Mouse (Mus musculus) layer of hippocampus, postnatal 14 days (tissue): ENCODE measurements around the gene Cd5l. TPM values are rescaled to one million over a fixed set of nuclear protein-coding genes. Genes with fewer than 3 reads are reported as not detected.
A peak's percentile ranks its signal among the peaks of the same experiment; 100 is the strongest.

Experiments used
- DNase-seq, 2 experiments: peaks; one replicate each; pipeline ENCODE4 v3.0.0; 2021 to 2022; ENCODE audit warnings: low spot score in 2 of 2, mixed read lengths in 1 of 2
- total RNA-seq, 2 experiments: library from RNA; stranded (reverse); gene quantifications; 2 replicates each; pipeline ENCODE4 v1.2.3; 2021

The Cd5l gene
- total RNA-seq, 2 experiments from 2014 or later: 0.16 to 0.19 TPM

- no peak for DNase-seq
Measured at GRCm38 (mm10) chr3:87401321-87401720, 43.6 kb downstream of the Cd5l start.

GRCm38 (mm10) chr3:87408171-87408570 lies 50.5 kb downstream of the Cd5l start:
- no peak for DNase-seq

- DNase-seq: no peak
Measured at GRCm38 (mm10) chr3:87409196-87409935, 51.7 kb downstream of the Cd5l start.

DNA sequence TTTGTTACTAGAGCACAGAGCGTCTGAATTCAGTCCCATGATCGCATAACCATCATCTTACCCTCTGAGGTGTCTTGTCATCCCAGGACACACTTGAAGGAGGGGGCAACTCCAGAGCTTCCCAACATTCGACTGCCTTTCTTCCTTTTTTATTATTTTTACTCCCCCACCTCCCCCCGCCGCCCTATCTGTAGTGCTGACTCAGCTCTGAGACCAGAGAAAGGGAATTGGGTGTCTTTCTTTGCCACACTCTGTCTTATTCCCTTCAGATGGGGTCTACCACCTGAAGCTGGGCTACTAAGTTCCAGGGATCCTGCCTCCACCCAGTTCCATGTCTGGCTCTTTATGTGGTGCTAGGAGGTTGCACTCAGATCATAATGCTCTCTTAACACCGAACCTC lies 52.9 kb downstream of the Cd5l start:
- DNase-seq: no peak

DNA sequence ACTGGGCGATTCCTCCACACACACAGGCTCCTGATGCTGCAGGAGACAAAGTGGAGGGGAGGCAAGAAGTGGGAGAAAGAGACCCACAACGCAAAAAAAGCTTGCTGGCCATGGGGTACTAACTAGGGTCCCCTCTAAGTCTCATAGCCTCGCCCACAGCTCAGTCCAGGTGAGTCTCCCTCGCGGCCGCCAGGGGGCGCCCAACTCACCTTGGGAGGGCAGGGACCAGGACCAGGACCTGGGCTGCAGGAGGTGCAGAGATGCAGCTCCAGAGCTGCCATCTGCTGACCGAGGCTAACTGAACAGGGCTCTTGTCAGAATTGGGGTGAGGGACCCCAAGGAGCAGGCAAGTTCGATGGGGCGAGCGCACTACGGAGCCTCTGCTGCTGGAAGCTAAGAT lies 53.5 kb downstream of the Cd5l start:
- DNase-seq: peak in 1 of 2 experiments; percentile 4

- no peak for DNase-seq
Measured at GRCm38 (mm10) chr3:87420645-87421044, 63.0 kb downstream of the Cd5l start.

Other genes starting within 250 kb of the Cd5l start
- gene Kirrel, start 183.1 kb upstream of the Cd5l start, total RNA-seq: 1 to 10 TPM; 4.7 to 4.8 TPM
- 10 to 100 TPM; 32.1 to 35.6 TPM for gene Fcrls, start 94.1 kb upstream of the Cd5l start, total RNA-seq
- gene Fcrl1, start 18.5 kb downstream of the Cd5l start, total RNA-seq: under 1 TPM in 1 of 2 experiments, not detected in 1; 0.24 TPM
- gene Fcrl5, start 77.9 kb downstream of the Cd5l start, total RNA-seq: under 1 TPM in 1 of 2 experiments, not detected in 1; 0.18 TPM
- 10 to 100 TPM; 18.0 to 18.2 TPM for gene Etv3, start 167.5 kb downstream of the Cd5l start, total RNA-seq